Mouse (Mus musculus) R1 (cell line): Measurements from ENCODE around the gene 4931406C07Rik.

Experiments used
- DNase-seq: peaks from one replicate; pipeline ENCODE4 v3.0.0-alpha.2; 2018; ENCODE audit warnings: low read depth, low spot score

4931406C07Rik gene

DNA sequence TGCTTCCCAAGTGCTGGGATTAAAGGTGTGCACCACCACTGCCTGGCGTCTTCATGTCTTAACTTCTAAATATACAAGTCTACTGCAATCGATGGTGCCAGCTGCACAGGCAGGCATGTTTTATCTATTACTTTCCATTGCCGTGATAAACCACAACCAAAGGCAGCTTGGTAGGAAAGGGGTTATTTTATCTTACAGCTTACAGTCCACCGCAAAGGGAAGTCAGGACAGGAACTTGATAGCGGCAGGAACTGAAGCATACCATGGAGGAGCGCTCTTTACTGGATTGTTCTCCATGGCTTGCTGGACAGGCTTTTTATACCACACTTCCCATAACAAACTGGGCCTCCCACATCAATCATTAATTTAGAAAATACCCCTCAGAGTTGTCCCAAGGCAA, 17.0 kb downstream of the 4931406C07Rik start:
- no peak for DNase-seq

- no peak for DNase-seq
Measured at GRCm38 (mm10) chr9:15288402-15288801, 17.8 kb downstream of the 4931406C07Rik start.

DNA sequence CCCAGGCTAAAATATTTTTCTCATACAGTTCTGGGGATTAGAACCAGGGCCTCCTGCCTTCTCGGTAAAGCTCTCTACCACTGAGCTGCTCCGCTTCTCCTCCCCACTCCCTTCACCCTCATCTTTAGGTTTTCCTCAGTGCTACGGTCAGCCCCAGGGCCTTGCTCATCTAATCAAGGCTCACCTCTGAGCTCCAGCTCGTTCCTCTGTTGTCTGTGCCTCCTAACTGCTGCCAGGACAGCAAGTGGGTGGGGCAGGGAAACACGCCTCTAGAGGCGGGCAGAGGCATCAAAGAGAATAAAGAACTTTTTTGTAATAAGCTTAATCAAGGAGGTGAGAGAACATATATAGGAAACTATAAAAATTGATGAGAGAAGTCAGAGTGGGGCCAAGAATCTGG, 18.4 kb downstream of the 4931406C07Rik start:
- DNase-seq: no peak

DNA sequence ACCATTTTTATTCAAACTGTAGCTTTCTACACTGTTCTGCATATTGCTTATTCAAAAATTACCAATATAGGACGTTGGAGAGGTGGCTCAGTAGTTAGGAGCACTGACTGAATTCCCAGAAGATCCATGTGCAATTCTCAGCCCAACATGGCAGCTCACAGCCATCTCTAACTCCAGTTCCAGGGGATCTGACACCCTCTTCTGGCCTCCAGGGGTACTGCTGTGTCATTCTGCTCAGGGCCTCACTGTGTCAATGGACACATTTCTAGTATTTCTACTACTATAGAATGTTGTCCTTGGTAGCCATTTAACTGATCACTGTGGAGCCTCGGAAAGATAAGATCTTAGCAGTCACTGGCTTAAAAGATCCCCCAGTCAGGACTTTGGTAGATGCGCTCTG, 20.8 kb downstream of the 4931406C07Rik start:
- DNase-seq: peak; percentile 79

- DNase-seq: no peak
Measured at GRCm38 (mm10) chr9:15280491-15280879, 25.8 kb downstream of the 4931406C07Rik start.

GRCm38 (mm10) chr9:15279649-15280490, 26.4 kb downstream of the 4931406C07Rik start, which contains the start of gene Med17:
Gene Med17 (minus strand): TSS chr9:15279931.
- peak; percentile 97 for DNase-seq

GRCm38 (mm10) chr9:15279139-15279648, 27.1 kb downstream of the 4931406C07Rik start:
- DNase-seq: no peak

DNA sequence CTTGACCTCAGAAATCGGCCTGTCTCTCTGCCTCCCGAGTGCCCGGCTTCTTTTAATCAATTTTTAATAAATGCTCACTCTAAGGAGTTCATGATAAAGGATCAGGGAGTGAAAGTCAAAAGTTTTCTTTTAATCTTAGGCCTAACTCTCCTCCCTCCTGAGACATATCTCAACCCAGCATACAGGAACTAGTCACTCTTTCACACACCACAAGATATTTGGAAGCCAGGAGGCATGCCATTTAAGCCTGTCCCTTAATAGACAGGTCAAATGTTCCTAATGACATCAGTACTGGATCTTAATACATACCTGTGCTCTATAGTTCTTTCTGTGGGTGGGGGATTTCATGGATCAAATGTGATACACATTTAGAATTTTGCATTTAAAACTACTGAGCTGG, 27.9 kb downstream of the 4931406C07Rik start:
- DNase-seq: no peak

GRCm38 (mm10) chr9:15276855-15277254, 29.4 kb downstream of the 4931406C07Rik start:
- DNase-seq: peak; percentile 24

- no peak for DNase-seq
Measured at GRCm38 (mm10) chr9:15273981-15274380, 32.3 kb downstream of the 4931406C07Rik start.

- no peak for DNase-seq
Measured at GRCm38 (mm10) chr9:15263487-15263886, 42.8 kb downstream of the 4931406C07Rik start.

DNA sequence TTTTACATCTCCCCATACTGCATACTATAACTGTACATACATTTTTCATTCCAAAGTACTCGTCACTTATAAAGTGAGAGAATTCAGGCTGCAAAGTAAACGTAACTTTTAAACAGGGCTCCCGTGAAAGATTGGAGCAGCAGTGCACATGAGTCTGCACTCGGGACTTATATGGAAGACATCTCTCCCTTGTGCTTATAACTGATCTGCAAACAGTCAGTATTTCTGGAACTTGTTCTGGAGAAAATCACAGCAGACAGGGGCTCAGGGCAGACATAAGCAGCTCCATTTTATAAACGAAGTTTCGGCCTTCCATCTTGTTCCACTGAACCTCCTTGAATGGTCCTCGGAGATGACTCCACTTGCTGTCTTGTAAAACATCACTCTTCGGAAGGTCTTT, 44.3 kb downstream of the 4931406C07Rik start:
- DNase-seq: no peak

DNA sequence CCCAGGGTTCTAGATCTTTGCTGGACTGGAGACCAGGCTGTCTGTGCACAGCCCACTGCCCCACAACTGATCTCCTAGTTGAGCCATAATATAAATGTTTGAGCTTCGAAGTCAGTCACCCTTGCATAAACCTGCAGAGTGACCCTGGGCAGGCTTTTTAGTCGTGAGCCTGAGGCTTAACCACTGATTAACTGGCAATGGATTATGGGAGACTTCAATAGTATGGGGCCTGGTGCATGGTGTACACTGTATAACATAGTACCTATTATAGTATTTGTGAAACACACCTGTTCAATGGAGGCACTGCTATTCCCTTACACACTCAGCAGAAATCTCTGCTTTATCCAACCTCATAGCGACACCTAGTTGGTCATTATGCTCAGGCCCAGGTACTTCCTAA, 50.0 kb downstream of the 4931406C07Rik start:
- DNase-seq: no peak

GRCm38 (mm10) chr9:15254501-15254900, 51.7 kb downstream of the 4931406C07Rik start:
- DNase-seq: no peak

GRCm38 (mm10) chr9:15252196-15252595, 54.1 kb downstream of the 4931406C07Rik start:
- no peak for DNase-seq

DNA sequence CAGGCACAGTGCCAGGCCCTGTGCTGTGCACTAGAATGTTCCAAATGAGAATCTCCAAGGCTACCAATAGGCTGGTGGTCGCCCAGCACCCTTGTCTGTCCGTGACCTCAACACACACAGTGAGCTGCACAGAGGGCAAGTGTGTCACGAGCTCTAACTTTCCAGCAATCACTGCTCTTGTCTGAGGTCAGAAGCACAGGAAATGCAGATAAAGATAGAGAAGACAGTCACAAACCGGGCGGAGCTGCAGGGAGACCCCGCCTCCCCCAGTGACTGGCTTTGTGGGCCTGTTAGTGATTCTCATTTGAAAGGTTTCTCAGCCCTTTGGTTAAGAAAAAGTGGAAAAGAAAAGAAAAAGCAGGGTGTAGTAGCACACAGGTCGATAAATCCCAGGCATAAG, 55.9 kb downstream of the 4931406C07Rik start:
- DNase-seq: peak; percentile 72

DNA sequence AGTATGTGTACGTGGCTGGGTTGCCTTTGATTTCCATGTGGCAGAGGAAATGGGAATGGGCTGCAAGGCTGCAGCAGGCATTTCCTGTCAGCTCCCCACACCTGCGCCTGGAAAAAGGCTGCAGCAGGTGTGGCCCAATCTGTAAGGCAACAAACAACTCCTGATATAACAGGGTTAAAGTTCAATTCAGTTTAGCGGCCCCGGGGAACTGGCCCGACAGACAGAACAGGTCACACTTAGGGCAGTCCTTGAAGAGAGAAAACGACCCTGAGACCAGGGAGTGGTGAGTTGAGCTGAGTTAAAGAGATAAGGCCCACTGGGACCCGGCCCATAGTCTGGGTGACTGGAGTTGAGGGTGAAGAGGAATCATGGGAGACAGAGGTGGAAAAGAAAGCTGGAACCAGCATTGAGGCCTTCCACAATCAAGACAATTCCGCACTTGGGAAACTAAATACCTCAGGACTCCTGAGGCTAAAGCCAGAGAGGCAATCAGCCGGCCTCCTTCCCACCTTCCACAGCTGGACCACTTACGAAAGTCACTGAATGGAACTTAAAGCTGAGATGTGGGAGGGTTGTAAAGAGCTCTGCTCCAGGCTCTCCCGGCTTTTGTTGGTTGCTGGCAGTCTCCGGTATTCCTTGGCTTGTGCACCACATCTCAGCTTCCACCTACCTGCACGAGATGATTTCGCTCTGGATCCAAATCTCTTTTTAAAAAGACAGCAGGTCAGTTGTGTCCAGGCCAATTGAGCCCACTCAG, 60.8 kb downstream of the 4931406C07Rik start:
- DNase-seq: no peak

- no peak for DNase-seq
Measured at GRCm38 (mm10) chr9:15242130-15242529, 64.1 kb downstream of the 4931406C07Rik start.

DNA sequence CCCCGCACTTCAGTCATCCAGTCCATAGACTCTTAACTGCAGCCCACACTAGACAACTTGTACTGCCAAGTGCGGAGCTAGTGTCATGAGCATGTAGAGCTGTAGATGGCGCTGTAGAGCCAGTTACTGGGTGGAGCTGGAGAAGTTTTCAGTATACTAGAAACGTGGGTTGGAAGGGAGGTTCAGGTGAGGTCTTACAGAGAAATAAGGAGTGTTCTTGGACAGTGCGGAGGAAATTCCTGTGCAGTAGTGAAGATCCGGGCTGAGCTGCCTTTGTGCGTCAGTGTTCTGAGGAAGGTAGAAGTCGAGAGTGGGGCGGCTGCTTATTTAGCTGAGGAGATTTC, 64.7 kb downstream of the 4931406C07Rik start:
- peak; percentile 90 for DNase-seq

DNA sequence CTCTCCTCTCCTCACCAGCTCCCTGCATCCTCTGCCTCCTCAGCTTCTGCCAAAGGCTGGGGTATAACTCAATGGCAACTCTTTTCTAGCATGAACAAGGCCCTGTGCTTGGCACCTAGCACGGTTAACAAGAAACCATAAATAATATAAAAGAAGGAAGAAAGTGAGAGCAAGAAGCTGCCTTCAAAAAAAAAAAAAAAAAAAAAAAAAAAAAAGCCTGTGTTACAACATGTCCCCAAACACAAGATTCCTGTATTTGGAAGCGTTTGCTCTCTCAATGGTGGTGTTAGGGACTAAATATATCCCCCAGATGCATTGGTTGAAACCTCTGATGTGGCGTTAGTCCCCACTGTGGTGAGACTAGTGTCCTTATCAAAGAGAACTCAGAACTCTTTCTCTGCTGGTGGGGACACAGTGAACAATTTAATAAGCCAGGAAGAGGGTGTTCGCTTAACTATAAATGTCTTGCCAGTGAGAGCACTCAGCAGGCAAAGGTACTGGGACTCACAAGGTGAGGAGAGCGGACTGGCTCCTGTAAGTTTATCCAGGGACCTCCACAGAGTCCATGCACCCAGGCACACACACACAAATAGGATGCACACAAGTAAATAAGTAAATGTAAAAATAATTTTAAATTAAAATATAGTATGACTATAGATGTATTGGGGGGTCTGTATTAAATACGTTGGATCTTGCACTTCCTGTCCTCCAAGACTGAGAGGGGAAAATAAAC, 65.2 kb downstream of the 4931406C07Rik start:
- DNase-seq: no peak

DNA sequence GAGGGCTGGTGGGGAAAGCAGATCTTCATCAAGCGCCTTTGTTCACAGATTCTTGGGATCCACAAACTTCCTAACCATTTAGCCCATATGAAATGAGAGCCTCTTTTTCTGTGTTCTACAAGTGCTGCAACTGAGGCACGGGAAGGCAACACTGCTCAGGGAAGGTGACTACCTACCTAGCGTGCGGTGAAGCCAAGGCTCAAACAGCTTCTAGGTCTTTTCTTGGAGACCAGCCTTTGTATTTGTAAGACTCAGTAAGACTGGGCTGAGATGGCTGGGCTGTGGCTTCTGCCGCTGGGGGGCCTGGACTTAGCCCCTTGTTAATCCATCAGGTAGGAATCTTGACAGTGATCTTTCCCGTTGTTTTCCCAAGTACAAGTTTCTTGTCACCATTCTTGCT, 66.2 kb downstream of the 4931406C07Rik start:
- DNase-seq: no peak
